Mouse (Mus musculus) spleen, embryonic (tissue): ENCODE data around the gene Hivep3.

ENCODE experiments used
- CTCF ChIA-PET: fragments of 350-600 bp; sonication (Branson Sonifier 250); formaldehyde crosslinking; loops from one replicate; lab custom pipeline; 2022; lab: Charles Lee

Gene Hivep3

GRCm38 (mm10) chr4:120180535-120180934, 447.0 kb downstream of the Hivep3 start:
- CTCF ChIA-PET = no interaction called here

DNA sequence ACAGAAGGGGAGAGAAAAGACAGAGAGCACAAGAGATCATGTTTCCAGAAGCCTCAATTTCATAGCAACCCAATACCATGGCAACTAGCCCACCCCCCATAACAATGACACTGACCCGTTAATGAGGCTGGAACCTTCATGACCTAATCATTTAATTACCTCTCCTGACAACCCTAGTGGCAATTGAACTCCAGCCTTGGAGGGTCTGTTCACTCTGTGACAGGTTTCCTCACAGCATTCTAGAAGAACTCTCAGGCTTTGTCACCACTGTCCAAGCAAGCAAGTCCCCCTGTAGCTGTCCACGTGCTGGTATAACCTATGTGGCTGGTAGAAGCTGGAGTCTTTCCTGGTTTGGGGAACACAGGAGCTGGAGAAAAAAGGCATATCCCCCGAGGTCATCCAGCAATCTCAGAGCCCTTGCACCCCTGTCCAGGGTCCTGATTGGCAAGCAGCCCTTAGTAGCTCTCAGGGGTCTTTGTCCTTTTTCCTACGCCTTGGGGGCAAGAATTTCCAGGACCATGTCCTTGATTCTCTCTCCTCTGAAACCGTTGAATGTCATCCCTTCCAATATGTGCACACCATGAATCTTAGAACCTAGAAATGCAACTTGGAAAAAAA, 450.9 kb downstream of the Hivep3 start:
- CTCF ChIA-PET = no interaction called here

- CTCF ChIA-PET = no interaction called here
These were observed 452.9 kb downstream of the Hivep3 start for GRCm38 (mm10) chr4:120186441-120186840.

DNA sequence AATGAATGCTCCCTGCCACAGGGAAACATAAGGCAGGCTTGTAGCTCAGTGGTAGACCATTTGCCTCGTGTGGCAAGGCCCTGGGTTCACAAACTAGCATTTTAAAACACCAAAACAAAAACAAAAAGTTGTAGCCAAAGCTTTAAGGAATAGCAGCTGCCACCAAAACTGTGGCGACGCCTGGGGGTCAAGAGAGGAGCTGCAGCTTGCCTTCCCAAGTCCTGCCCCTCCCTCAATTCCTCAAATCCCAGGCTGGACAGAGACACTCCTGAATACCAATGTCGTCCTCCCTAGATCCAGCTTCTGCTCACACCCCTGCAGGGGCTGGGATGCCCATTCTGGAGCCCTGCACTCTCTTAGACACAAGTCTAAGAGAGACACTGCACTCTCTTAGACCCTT, 453.4 kb downstream of the Hivep3 start:
- CTCF ChIA-PET = no interaction called here
